Mouse (Mus musculus) limb, embryonic 14.5 days (tissue): Measurements from ENCODE around the gene Rdh13. TPM values are rescaled to one million over a fixed set of nuclear protein-coding genes. Genes with fewer than 3 reads are reported as not detected.

Experiments
- ATAC-seq: fragments of 200-750 bp; cut with Nextera tagmentation; 2 replicates; pipeline ENCODE4 v1.8.0; 2017; ENCODE audit warnings: low read depth, moderate number of reproducible peaks, moderate TSS enrichment; ENCODE audit not compliant: low FRiP score
- DNase-seq: peaks from one replicate; pipeline ENCODE4 v3.0.0-alpha.2; 2015; ENCODE audit warnings: low spot score
- H3K27ac ChIP-seq: fragments of 300-500 bp; sonication (generic); replicated peaks from 2 replicates; pipeline ENCODE4 v1.5.1; 2014; ENCODE audit warnings: low read depth, mild to moderate bottlenecking, low read length, moderate library complexity, mixed read lengths
- H3K27me3 ChIP-seq: fragments of 300-500 bp; sonication (generic); 2 replicates; pipeline ENCODE4 v1.6.1; 2014; ENCODE audit warnings: low read length, mixed read lengths; ENCODE audit not compliant: control insufficient read depth, insufficient read depth
- H3K36me3 ChIP-seq: fragments of 300-500 bp; sonication (generic); 2 replicates; pipeline ENCODE4 v1.6.1; 2014; ENCODE audit warnings: mild to moderate bottlenecking, low read length, moderate library complexity, mixed read lengths; ENCODE audit not compliant: control insufficient read depth, insufficient read depth
- H3K4me1 ChIP-seq: fragments of 300-500 bp; sonication (generic); 2 replicates; pipeline ENCODE4 v1.6.1; 2014; ENCODE audit warnings: antibody characterized with exemption, low read length, mixed read lengths; ENCODE audit not compliant: control insufficient read depth, insufficient read depth
- H3K4me2 ChIP-seq: fragments of 300-500 bp; sonication (generic); replicated peaks from 2 replicates; pipeline ENCODE4 v1.6.1; 2014; ENCODE audit warnings: low read depth, mild to moderate bottlenecking, low read length, moderate library complexity; ENCODE audit not compliant: severe bottlenecking
- H3K4me3 ChIP-seq: fragments of 300-500 bp; sonication (generic); replicated peaks from 2 replicates; pipeline ENCODE4 v1.5.1; 2014; ENCODE audit warnings: low read length
- H3K9ac ChIP-seq: fragments of 300-500 bp; sonication (generic); 2 replicates; pipeline ENCODE4 v1.6.1; 2014; ENCODE audit warnings: mild to moderate bottlenecking, low read depth, low read length, moderate library complexity; ENCODE audit not compliant: severe bottlenecking
- H3K9me3 ChIP-seq: fragments of 300-500 bp; sonication (generic); 2 replicates; pipeline ENCODE4 v1.6.1; 2016; ENCODE audit warnings: low read length; ENCODE audit not compliant: control insufficient read depth
- POLR2A ChIP-seq: fragments of 200-500 bp; IDR thresholded peaks from 2 replicates; pipeline ENCODE4 v1.8.0; 2012; ENCODE audit warnings: inconsistent platforms, mild to moderate bottlenecking, moderate library complexity, borderline replicate concordance; ENCODE audit not compliant: insufficient read depth, insufficient read length; ENCODE audit errors: extremely low read depth
- WGBS: fragments of 180-500 bp; shearing (Covaris S2); extraction: QIAGEN DNeasy Blood & Tissue Kit; methylation state at CpG from one replicate; pipeline ENCODE4 v1.1.7; 2014; 5-methylcytosine and 5-hydroxymethylcytosine counted together
- polyA plus RNA-seq, 2 experiments: library from polyadenylated mRNA; depleted of rRNA in 1 of 2; stranded (reverse) in 1 of 2; unstranded in 1 of 2; fragments of >200 nt; fragmentation: Nextera tagmentation in 1 of 2; extraction: Ambion mirVana in 1 of 2; gene quantifications; 2 replicates each; pipeline versions ENCODE4 v1.2.1 to v1.2.3; 2012 to 2014

Rdh13 gene
- polyA plus RNA-seq, 2 experiments = 21.2 to 23.9 TPM

DNA sequence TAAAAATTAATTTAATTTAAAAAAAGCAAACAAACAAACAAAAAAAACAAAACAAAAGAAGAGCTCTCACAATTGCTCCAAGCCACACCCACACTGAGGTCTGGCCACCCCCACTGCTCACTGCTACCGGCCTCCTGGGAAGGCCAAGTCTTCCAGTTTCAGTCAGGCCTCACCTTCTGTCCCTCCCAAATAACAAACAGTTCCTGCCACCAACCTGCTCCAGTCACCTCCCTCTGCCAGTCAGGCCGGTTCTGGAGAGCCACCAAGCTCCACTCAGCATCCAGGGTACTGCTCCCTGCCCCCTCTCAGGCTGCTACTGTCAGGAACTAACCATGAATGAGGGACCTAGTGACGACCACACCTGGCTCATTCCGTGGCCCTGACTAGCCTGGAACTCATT, 7.2 kb upstream of the Rdh13 start:
- DNase-seq = no peak
- H3K9ac ChIP-seq = no peak overlapping the region
- no peaks in the 10 kb centered on the region for H3K27me3 ChIP-seq
- H3K9me3 ChIP-seq = no peaks in the 10 kb centered on the region
- H3K27ac ChIP-seq = no peak overlapping the region
- no peaks in the 10 kb centered on the region for H3K4me1 ChIP-seq
- H3K4me3 ChIP-seq = no peak overlapping the region
- H3K36me3 ChIP-seq = no peaks in the 10 kb centered on the region
- no peak overlapping the region for H3K4me2 ChIP-seq
- no peak for ATAC-seq
- no peak for TF ChIP-seq POLR2A
- WGBS = 7% methylated on average over 4 of the region's 4 CpGs

DNA sequence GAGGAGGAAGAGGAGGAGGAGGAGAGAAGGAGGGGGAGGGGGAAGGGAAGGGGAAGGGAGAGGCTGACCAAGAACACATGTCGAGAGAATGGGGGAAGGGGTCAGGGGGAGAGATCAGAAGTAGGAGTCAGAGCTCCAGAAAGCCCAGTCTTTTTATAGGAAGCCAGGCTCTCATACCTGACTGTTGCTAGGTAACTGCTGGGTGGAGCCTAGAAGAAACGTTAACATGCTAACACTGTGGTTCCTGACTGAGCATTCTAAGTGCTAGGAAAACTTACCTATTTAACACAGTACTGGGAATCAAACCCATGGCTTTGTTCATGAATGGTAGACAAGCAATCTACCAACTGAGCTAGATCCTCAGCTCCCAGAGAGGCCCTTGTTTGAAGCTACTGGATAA, 3.8 kb upstream of the Rdh13 start:
- Histone ChIP-seq H3K4me1 (no peaks in the 10 kb centered on the region; the same call in 1 of the 2 replicates), H3K9me3 (no peaks in the 10 kb centered on the region), H3K36me3 (peaks cover under 1% of the 10 kb centered on the region; the same call in 1 of the 2 replicates), H3K4me3 (no peak overlapping the region), H3K9ac (no peak overlapping the region), H3K27ac (no peak overlapping the region), H3K27me3 (no peaks in the 10 kb centered on the region), H3K4me2 (no peak overlapping the region)
- DNase-seq (no peak), ATAC-seq (no peak)
- TF ChIP-seq POLR2A = no peak
- WGBS = 8% methylated on average over 2 of the region's 2 CpGs

DNA sequence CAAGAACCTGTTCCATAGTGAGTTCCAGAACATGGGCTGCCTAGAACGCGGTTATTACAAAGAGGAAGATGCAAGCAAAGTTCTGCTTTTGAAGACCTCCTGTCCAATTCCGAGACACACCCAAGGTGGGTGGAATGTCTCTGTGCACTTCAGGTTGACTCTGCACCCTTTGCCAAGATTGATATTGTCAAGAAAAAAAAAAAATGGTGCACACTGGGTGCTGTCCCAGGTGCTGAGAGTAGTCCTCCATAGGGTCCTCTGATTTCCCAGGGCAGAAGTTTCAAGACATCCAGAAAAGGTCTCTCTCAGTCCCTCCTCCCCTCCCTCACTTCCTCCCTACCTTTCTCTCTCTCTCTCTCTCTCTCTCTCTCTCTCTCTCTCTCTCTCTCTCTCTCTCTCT, 3.0 kb upstream of the Rdh13 start:
- Histone ChIP-seq H3K36me3 (peaks cover 8% of the 10 kb centered on the region), H3K9ac (no peak overlapping the region), H3K9me3 (no peaks in the 10 kb centered on the region), H3K4me1 (no peaks in the 10 kb centered on the region; the same call in 1 of the 2 replicates), H3K27me3 (no peaks in the 10 kb centered on the region), H3K4me3 (no peak overlapping the region), H3K4me2 (no peak overlapping the region), H3K27ac (no peak overlapping the region)
- ATAC-seq (no peak), DNase-seq (no peak)
- no peak for TF ChIP-seq POLR2A
- WGBS = 82% methylated on average over 3 of the region's 3 CpGs

DNA sequence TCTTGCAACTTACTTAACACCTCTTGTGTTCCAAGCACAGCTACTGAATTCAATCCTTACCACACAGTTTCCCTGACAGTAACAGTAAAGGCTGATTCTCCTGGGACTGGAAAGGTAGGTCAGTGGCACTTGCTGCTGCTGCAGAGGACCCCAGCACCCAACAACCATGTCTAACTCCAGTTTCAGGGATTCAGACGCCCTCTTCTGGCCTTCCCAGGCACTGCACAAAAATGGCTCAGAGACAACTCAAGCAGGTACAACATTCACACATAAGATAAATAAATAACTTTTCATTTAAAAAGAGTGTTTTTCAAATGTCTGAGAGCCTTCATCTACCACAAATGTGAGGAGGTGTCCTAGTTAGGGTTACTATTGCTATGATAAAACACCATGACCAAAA, 1.7 kb upstream of the Rdh13 start:
- Histone ChIP-seq H3K27ac (no peak overlapping the region), H3K9me3 (no peaks in the 10 kb centered on the region), H3K4me3 (no peak overlapping the region), H3K27me3 (no peaks in the 10 kb centered on the region), H3K9ac (no peak overlapping the region), H3K4me1 (no peaks in the 10 kb centered on the region; the same call in 1 of the 2 replicates), H3K4me2 (no peak overlapping the region), H3K36me3 (peaks cover 21% of the 10 kb centered on the region)
- TF ChIP-seq POLR2A = no peak
- DNase-seq (no peak), ATAC-seq (no peak)
- WGBS = 8% methylated on average over 1 of the region's 1 CpGs

DNA sequence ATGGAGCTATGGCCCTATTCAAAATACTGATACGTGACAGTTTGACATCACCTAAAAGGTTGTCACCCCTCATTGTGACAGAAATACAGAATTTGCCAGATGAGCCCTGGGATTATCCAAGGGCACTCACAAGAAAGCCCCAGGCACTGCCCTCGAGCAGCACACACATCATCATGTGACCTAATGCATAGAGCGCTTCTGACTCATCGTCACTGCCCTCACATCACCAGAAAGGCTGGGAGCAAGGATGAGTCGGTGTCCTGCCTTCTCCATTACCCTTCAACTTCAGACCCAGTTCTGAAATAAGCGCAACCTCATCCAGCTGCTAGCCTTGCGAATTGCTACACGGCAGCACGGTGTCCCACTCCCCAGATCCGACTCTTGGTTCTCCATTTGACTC, 4.9 kb downstream of the Rdh13 start:
- no peak overlapping the region for H3K4me2 ChIP-seq
- 94% methylated on average over 10 of the region's 10 CpGs for WGBS
- H3K36me3 ChIP-seq = peaks cover 67% of the 10 kb centered on the region
- H3K9ac ChIP-seq = no peak overlapping the region
- TF ChIP-seq POLR2A = no peak
- no peaks in the 10 kb centered on the region for H3K27me3 ChIP-seq
- DNase-seq (no peak), ATAC-seq (no peak)
- no peak overlapping the region for H3K27ac ChIP-seq
- H3K4me1 ChIP-seq = no peaks in the 10 kb centered on the region; the same call in 1 of the 2 replicates
- no peak overlapping the region for H3K4me3 ChIP-seq
- H3K9me3 ChIP-seq = no peaks in the 10 kb centered on the region

DNA sequence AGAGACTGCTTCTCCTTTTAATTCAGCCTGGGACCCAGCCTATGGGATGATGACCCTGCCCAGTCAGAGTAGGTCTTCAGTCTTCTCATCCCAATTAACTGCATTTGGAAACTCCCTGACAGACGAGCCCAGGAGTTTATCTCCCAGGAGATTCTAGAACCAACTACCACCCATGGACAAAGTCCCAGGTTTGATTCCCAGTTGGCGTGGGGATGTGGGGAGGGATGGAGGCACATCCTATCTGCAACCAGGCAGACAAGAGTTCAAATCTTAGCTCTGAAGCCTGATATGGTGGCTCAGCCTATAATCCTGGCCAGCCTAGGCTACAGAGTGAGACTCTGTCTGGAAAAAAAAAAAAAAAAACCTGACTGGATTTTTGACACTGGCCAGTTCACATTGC, 7.7 kb downstream of the Rdh13 start:
- DNase-seq (no peak), ATAC-seq (no peak)
- Histone ChIP-seq H3K27me3 (no peaks in the 10 kb centered on the region), H3K4me2 (no peak overlapping the region), H3K27ac (no peak overlapping the region), H3K36me3 (peaks cover 79% of the 10 kb centered on the region), H3K9ac (no peak overlapping the region), H3K4me1 (no peaks in the 10 kb centered on the region), H3K4me3 (no peak overlapping the region), H3K9me3 (no peaks in the 10 kb centered on the region)
- whole genome bisulfite sequencing = 89% methylated on average over 2 of the region's 2 CpGs
- TF ChIP-seq POLR2A = no peak
